Mouse (Mus musculus) heart, adult 2 months (tissue): ENCODE results near the gene Rcan1.

ENCODE experiments used
- EP300 ChIP-seq: fragments of 200-500 bp; IDR thresholded peaks from 2 replicates; pipeline ENCODE4 v1.6.1; 2011; ENCODE audit warnings: low read depth, low read length, control low read depth; ENCODE audit not compliant: insufficient read depth
- POLR2A ChIP-seq: fragments of 200-500 bp; IDR thresholded peaks from 2 replicates; pipeline ENCODE4 v1.6.1; 2011; ENCODE audit warnings: mild to moderate bottlenecking, low read depth, low read length, control low read depth; ENCODE audit not compliant: insufficient read depth

- TF ChIP-seq EP300 = peak; percentile 67; the same call in 1 of the 2 replicates
- peak; percentile 66; the same call in 1 of the 2 replicates for TF ChIP-seq POLR2A
Measured at GRCm38 (mm10) chr16:92346297-92346916, 124.3 kb downstream of the Rcan1 start.
